Mouse (Mus musculus): ENCODE measurements around the gene Phc2. TPM values are rescaled to one million over a fixed set of nuclear protein-coding genes. Genes with fewer than 3 reads are reported as not detected.
A peak's percentile ranks its signal among the peaks of the same experiment; 100 is the strongest.

The Phc2 gene
- polyA plus RNA-seq, 1 experiment from 2014 or later = 19.4 TPM

DNA sequence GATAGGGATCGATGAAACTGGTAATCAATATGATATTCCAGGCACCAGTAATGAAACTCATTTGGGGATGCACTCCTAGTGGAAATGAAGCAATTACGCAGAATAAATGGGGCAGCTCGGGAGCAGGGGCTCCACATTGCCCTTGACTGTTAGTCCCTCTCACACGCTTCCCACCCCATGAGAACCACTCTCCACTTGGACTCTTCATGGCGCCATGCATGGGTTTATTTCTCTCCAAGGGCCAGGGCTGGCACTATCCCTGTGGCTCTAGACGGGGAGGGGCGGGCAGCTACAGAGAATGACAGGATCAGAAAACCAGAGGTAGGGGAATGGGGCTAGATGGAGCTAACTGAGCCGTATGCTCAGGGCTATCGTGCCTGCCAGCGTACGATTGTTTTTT is 29.6 kb downstream of the Phc2 start:
- no peak overlapping the region for H3K4me3 ChIP-seq (ENCODE audit: low read length)
- no peak overlapping the region for H3K27ac ChIP-seq (ENCODE audit: low read length)
- WGBS = 85% methylated on average over 11 of the region's 11 CpGs
- H3K36me3 ChIP-seq (ENCODE audit: insufficient read depth, low read length) = no peaks in the 10 kb centered on the region
- no peak overlapping the region for H3K4me2 ChIP-seq (replicated peaks; ENCODE audit: low read depth, low read length)
- H3K9me3 ChIP-seq (ENCODE audit: low read length) = peaks cover 6% of the 10 kb centered on the region; the same call in 1 of the 2 replicates
- no peak for ATAC-seq (ENCODE audit: low FRiP score, low TSS enrichment)
- peaks cover 6% of the 10 kb centered on the region for H3K4me1 ChIP-seq (ENCODE audit: insufficient read depth, low read length)
- H3K27me3 ChIP-seq (ENCODE audit: insufficient read depth, low read length) = no peaks in the 10 kb centered on the region
- H3K9ac ChIP-seq (replicated peaks; ENCODE audit: low read length) = no peak overlapping the region

DNA sequence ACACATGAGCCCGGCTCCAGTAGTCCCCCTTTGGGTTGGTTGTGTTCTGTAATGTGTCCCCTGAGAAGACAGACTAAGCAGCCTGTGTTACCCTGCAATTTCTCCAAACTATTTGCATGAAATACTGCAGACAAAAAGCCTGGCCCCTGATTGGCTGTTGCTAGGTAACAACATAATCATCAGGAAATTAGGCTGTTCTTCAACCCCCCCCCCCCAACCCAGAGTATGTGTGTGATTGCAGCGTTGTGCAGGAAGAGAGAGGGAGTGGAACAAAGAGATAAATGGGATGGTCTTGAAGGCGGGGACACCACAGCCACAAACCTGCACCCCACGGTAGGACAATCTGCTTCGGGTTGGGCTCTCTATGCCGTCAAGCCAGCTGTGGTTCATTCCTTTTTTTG is 34.0 kb downstream of the Phc2 start:
- H3K9ac ChIP-seq (replicated peaks; ENCODE audit: low read length) = no peak overlapping the region
- H3K4me2 ChIP-seq (replicated peaks; ENCODE audit: low read depth, low read length) = no peak overlapping the region
- WGBS = 36% methylated on average over 6 of the region's 6 CpGs
- no peaks in the 10 kb centered on the region for H3K36me3 ChIP-seq (ENCODE audit: insufficient read depth, low read length)
- peaks cover 46% of the 10 kb centered on the region for H3K4me1 ChIP-seq (ENCODE audit: insufficient read depth, low read length)
- no peak overlapping the region for H3K27ac ChIP-seq (ENCODE audit: low read length)
- peaks cover 6% of the 10 kb centered on the region; the same call in 1 of the 2 replicates for H3K9me3 ChIP-seq (ENCODE audit: low read length)
- ATAC-seq (ENCODE audit: low FRiP score, low TSS enrichment) = no peak
- no peak overlapping the region for H3K4me3 ChIP-seq (ENCODE audit: low read length)
- H3K27me3 ChIP-seq (ENCODE audit: insufficient read depth, low read length) = no peaks in the 10 kb centered on the region

DNA sequence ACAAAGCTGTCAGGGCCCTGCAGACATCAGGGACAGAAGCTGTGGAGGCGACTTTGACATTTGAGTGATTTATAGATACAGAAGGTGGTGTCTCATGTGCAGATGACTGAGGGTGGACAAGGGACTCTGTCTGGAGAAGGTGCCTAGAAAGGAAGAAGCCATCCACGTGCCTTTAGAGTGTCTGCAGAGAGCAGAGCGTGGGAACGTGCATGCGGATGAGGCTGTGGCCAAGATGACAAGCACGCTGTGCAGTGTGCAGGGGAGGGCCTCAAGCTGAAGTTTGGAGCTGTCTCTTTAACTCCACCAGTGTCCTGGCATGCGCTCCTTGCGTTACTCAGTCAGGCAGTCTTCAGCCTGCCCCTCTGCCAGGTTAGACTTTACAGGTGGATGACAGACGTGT is 34.5 kb downstream of the Phc2 start:
- Histone ChIP-seq H3K36me3 (ENCODE audit: insufficient read depth, low read length) (no peaks in the 10 kb centered on the region), H3K4me1 (ENCODE audit: insufficient read depth, low read length) (peaks cover 51% of the 10 kb centered on the region), H3K9me3 (ENCODE audit: low read length) (peaks cover 6% of the 10 kb centered on the region; the same call in 1 of the 2 replicates), H3K27me3 (ENCODE audit: insufficient read depth, low read length) (no peaks in the 10 kb centered on the region), H3K4me2 (replicated peaks; ENCODE audit: low read depth, low read length) (no peak overlapping the region), H3K4me3 (ENCODE audit: low read length) (no peak overlapping the region), H3K27ac (ENCODE audit: low read length) (no peak overlapping the region), H3K9ac (replicated peaks; ENCODE audit: low read length) (no peak overlapping the region)
- WGBS = 61% methylated on average over 9 of the region's 9 CpGs
- ATAC-seq (ENCODE audit: low FRiP score, low TSS enrichment) = no peak

- H3K9me3 ChIP-seq (ENCODE audit: low read length) = peaks cover 6% of the 10 kb centered on the region; the same call in 1 of the 2 replicates
- H3K4me2 ChIP-seq (replicated peaks; ENCODE audit: low read depth, low read length) = no peak overlapping the region
- H3K4me3 ChIP-seq (ENCODE audit: low read length) = no peak overlapping the region
- H3K9ac ChIP-seq (replicated peaks; ENCODE audit: low read length) = no peak overlapping the region
- H3K36me3 ChIP-seq (ENCODE audit: insufficient read depth, low read length) = no peaks in the 10 kb centered on the region
- 43% methylated on average over 6 of the region's 6 CpGs for WGBS
- peaks cover 52% of the 10 kb centered on the region for H3K4me1 ChIP-seq (ENCODE audit: insufficient read depth, low read length)
- no peak overlapping the region for H3K27ac ChIP-seq (ENCODE audit: low read length)
- no peaks in the 10 kb centered on the region for H3K27me3 ChIP-seq (ENCODE audit: insufficient read depth, low read length)
- no peak for ATAC-seq (ENCODE audit: low FRiP score, low TSS enrichment)
These were observed 35.3 kb downstream of the Phc2 start for GRCm38 (mm10) chr4:128689739-128690304.

- Histone ChIP-seq H3K4me3 (ENCODE audit: low read length) (no peak overlapping the region), H3K27ac (ENCODE audit: low read length) (0 out of 2 replicates have a peak overlapping the region, but pooled peaks have one; percentile 61), H3K36me3 (ENCODE audit: insufficient read depth, low read length) (no peaks in the 10 kb centered on the region), H3K27me3 (ENCODE audit: insufficient read depth, low read length) (no peaks in the 10 kb centered on the region), H3K9me3 (ENCODE audit: low read length) (peaks cover 6% of the 10 kb centered on the region; the same call in 1 of the 2 replicates), H3K4me1 (ENCODE audit: insufficient read depth, low read length) (peaks cover 61% of the 10 kb centered on the region), H3K9ac (replicated peaks; ENCODE audit: low read length) (no peak overlapping the region), H3K4me2 (replicated peaks; ENCODE audit: low read depth, low read length) (no peak overlapping the region)
- ATAC-seq (ENCODE audit: low FRiP score, low TSS enrichment) = no peak
- 72% methylated on average over 4 of the region's 4 CpGs for WGBS
These were observed 36.7 kb downstream of the Phc2 start for GRCm38 (mm10) chr4:128691195-128691594.

- Histone ChIP-seq H3K4me1 (ENCODE audit: insufficient read depth, low read length) (peaks cover 73% of the 10 kb centered on the region), H3K9me3 (ENCODE audit: low read length) (peaks cover 4% of the 10 kb centered on the region; the same call in 1 of the 2 replicates), H3K36me3 (ENCODE audit: insufficient read depth, low read length) (no peaks in the 10 kb centered on the region), H3K4me3 (ENCODE audit: low read length) (no peak overlapping the region), H3K4me2 (replicated peaks; ENCODE audit: low read depth, low read length) (no peak overlapping the region), H3K27ac (ENCODE audit: low read length) (peak overlapping the region; percentile 61), H3K27me3 (ENCODE audit: insufficient read depth, low read length) (no peaks in the 10 kb centered on the region), H3K9ac (replicated peaks; ENCODE audit: low read length) (no peak overlapping the region)
- 39% methylated on average over 14 of the region's 15 CpGs for WGBS
- ATAC-seq (ENCODE audit: low FRiP score, low TSS enrichment) = peak; percentile 32; the same call in 1 of the 2 replicates
These were observed 37.8 kb downstream of the Phc2 start for GRCm38 (mm10) chr4:128692149-128692925.

- Histone ChIP-seq H3K4me2 (replicated peaks; ENCODE audit: low read depth, low read length) (no peak overlapping the region), H3K4me1 (ENCODE audit: insufficient read depth, low read length) (peaks cover 79% of the 10 kb centered on the region), H3K9me3 (ENCODE audit: low read length) (no peaks in the 10 kb centered on the region), H3K27me3 (ENCODE audit: insufficient read depth, low read length) (no peaks in the 10 kb centered on the region), H3K9ac (replicated peaks; ENCODE audit: low read length) (no peak overlapping the region), H3K4me3 (ENCODE audit: low read length) (no peak overlapping the region), H3K27ac (ENCODE audit: low read length) (peak overlapping the region; percentile 48; the same call in 1 of the 2 replicates), H3K36me3 (ENCODE audit: insufficient read depth, low read length) (no peaks in the 10 kb centered on the region)
- ATAC-seq (ENCODE audit: low FRiP score, low TSS enrichment) = no peak
- WGBS = 31% methylated on average over 5 of the region's 5 CpGs
These were observed 38.7 kb downstream of the Phc2 start for GRCm38 (mm10) chr4:128693207-128693606.

DNA sequence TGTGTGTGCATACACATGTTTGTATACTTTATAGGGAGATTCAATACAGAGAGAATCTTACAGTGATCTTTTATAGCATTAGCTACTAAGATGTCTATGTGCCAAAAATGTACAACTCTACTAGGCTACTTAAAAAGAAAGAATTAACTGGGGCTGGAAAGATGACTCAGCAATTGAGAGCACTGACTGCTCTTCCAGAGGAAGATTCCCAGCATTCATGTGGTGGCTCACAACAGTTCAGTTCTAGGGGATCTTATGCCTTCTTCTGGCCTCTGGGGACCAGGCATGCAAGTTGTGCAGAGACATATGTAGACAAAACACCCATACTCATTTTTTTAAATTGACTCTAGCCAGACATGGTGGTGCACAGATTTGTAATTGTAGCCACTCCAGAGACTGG is 39.8 kb downstream of the Phc2 start:
- Histone ChIP-seq H3K9me3 (ENCODE audit: low read length) (no peaks in the 10 kb centered on the region), H3K4me2 (replicated peaks; ENCODE audit: low read depth, low read length) (no peak overlapping the region), H3K9ac (replicated peaks; ENCODE audit: low read length) (no peak overlapping the region), H3K4me3 (ENCODE audit: low read length) (no peak overlapping the region), H3K36me3 (ENCODE audit: insufficient read depth, low read length) (no peaks in the 10 kb centered on the region), H3K27ac (ENCODE audit: low read length) (no peak overlapping the region), H3K4me1 (ENCODE audit: insufficient read depth, low read length) (peaks cover 80% of the 10 kb centered on the region), H3K27me3 (ENCODE audit: insufficient read depth, low read length) (no peaks in the 10 kb centered on the region)
- no peak for ATAC-seq (ENCODE audit: low FRiP score, low TSS enrichment)

DNA sequence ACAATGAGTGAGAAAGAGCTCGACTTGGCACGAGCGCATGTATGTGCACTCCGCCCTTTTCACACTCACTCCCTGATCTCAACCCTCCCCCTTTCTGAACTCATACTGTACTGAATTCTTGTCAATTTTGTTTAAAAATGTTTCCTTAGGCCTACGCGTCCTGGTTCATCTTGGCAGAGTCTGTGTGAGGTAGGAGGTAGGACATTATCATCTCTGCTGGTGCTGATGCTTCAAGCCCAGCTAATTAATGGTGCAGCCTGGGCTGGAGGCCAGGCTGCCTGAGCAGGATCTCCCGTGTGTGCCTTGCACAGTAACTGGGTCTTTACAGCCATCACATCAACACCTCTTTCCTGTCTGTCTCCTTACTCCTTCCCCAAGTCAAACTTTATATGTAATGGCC is 40.6 kb downstream of the Phc2 start:
- peaks cover 78% of the 10 kb centered on the region for H3K4me1 ChIP-seq (ENCODE audit: insufficient read depth, low read length)
- H3K4me3 ChIP-seq (ENCODE audit: low read length) = no peak overlapping the region
- no peaks in the 10 kb centered on the region for H3K27me3 ChIP-seq (ENCODE audit: insufficient read depth, low read length)
- no peak overlapping the region for H3K27ac ChIP-seq (ENCODE audit: low read length)
- H3K9me3 ChIP-seq (ENCODE audit: low read length) = no peaks in the 10 kb centered on the region
- H3K9ac ChIP-seq (replicated peaks; ENCODE audit: low read length) = no peak overlapping the region; the same call in 1 of the 2 replicates
- H3K36me3 ChIP-seq (ENCODE audit: insufficient read depth, low read length) = no peaks in the 10 kb centered on the region
- ATAC-seq (ENCODE audit: low FRiP score, low TSS enrichment) = no peak
- H3K4me2 ChIP-seq (replicated peaks; ENCODE audit: low read depth, low read length) = no peak overlapping the region
- 63% methylated on average over 7 of the region's 7 CpGs for WGBS

Measured in kidney, embryonic 16.5 days (tissue).